Comparison of ENCODE assay signal across 11 mouse cellular contexts in the genomic region with DNA sequence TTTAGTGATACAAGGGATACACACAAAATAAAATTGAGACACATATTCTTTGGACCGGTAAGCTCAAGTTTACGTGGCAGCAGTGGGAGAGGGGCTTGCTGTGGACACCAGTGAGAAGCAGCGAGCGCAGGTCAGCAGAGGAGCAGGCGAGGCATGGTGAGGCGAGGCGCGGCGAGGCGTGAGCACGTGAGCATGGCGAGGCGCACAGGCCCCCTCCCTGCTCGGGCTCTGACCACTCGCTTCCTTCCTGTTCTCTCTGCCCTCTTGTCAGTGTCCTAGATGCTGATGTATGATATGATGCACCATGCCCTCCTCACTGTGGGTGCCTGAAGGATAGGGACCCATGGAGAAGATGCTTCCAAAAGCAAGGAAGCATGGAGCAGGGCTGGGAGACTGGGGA. TPM values are rescaled to one million over a fixed set of nuclear protein-coding genes. Genes with fewer than 3 reads are reported as not detected.
DNase-seq lines count a peak whose midpoint lies in the region; ATAC-seq and TF ChIP-seq lines count a peak whose summit lies in the region.
"Had no signal": no experiment of that assay in that cellular context is flagged by ENCODE, and none has a peak within 500 bp of the region (broad histone marks: within the 10 kb centered on the region; RNA-seq: fewer than 3 reads in every experiment).

No protein-coding gene starts in this region.

- intact Hi-C loops in gastrocnemius, postnatal 36 days (cut with DNase I): no loop called here

- no peak overlapping the region for H3K9ac ChIP-seq in forebrain, embryonic 11.5 days (ENCODE audit: low read length)
- H3K9ac ChIP-seq: hindbrain, embryonic 12.5 days; limb, embryonic 13.5 days had no signal

- peaks cover 9% of the 10 kb centered on the region for H3K4me1 ChIP-seq in thymus, adult 2 months (replicated peaks; ENCODE audit: control insufficient read depth, insufficient read depth, low read length)
- no peaks in the 10 kb centered on the region for H3K4me1 ChIP-seq in forebrain, embryonic 11.5 days (replicated peaks; ENCODE audit: control insufficient read depth, insufficient read depth, low read length)

- peak; percentile 9 for DNase-seq in gastrocnemius, postnatal 25 days
- DNase-seq in gastrocnemius, postnatal 36 days: no peak
- peak; percentile 25 for DNase-seq in thymus, adult 2 months
- DNase-seq in thymus, postnatal 14 days: no peak
- peak; percentile 15 for DNase-seq in kidney, postnatal 14 days
- DNase-seq in forebrain, embryonic 11.5 days (ENCODE audit: low spot score): no peak
- no peak for DNase-seq in thymus, postnatal 0 days (ENCODE audit: low spot score)

- TF ChIP-seq POLR2A in thymus, adult 2 months (IDR thresholded peaks at IDR 0.05; ENCODE audit: control insufficient read depth, extremely low read depth, insufficient read depth, low read length, poor library complexity): no peak

- no peak overlapping the region for H3K4me2 ChIP-seq in forebrain, embryonic 11.5 days (ENCODE audit: low read depth, low read length, severe bottlenecking)
- H3K4me2 ChIP-seq: hindbrain, embryonic 12.5 days; limb, embryonic 13.5 days had no signal

- H3K27ac ChIP-seq in thymus, adult 2 months (ENCODE audit: control insufficient read depth, insufficient read depth, low read length): no peak overlapping the region
- H3K27ac ChIP-seq in forebrain, embryonic 11.5 days (ENCODE audit: low read depth, low read length): no peak overlapping the region
- H3K27ac ChIP-seq: hindbrain, embryonic 12.5 days; limb, embryonic 13.5 days had no signal

- no peaks in the 10 kb centered on the region for H3K36me3 ChIP-seq in thymus, adult 2 months (ENCODE audit: control insufficient read depth, insufficient read depth, low read length)
- no peaks in the 10 kb centered on the region for H3K36me3 ChIP-seq in forebrain, embryonic 11.5 days (ENCODE audit: control insufficient read depth, insufficient read depth, low read length)

- no peak for TF ChIP-seq CTCF in thymus, adult 2 months (IDR thresholded peaks at IDR 0.05; ENCODE audit: borderline replicate concordance, control insufficient read depth, extremely low read depth, insufficient read depth, low read length, poor library complexity)

- WGBS in thymus, adult 2 months: 15% methylated on average over 15 of the region's 15 CpGs
- 98% methylated on average over 15 of the region's 15 CpGs for WGBS in forebrain, embryonic 11.5 days

- no peaks in the 10 kb centered on the region for H3K27me3 ChIP-seq in thymus, adult 2 months (ENCODE audit: control insufficient read depth, insufficient read depth, low read length)
- H3K27me3 ChIP-seq in forebrain, embryonic 11.5 days (ENCODE audit: control insufficient read depth, insufficient read depth, low read length): no peaks in the 10 kb centered on the region
- H3K27me3 ChIP-seq: CH12.LX; hindbrain, embryonic 12.5 days; limb, embryonic 13.5 days had no signal

- H3K9me3 ChIP-seq in forebrain, embryonic 11.5 days (ENCODE audit: control insufficient read depth, low read length): no peaks in the 10 kb centered on the region
- H3K9me3 ChIP-seq: hindbrain, embryonic 12.5 days; limb, embryonic 13.5 days had no signal

- peak overlapping the region; percentile 26 for H3K4me3 ChIP-seq in thymus, adult 2 months (ENCODE audit: control insufficient read depth, insufficient read depth, low read length)
- no peak overlapping the region for H3K4me3 ChIP-seq in forebrain, embryonic 11.5 days (ENCODE audit: low read depth, low read length)
- H3K4me3 ChIP-seq: hindbrain, embryonic 12.5 days; limb, embryonic 13.5 days had no signal

- no peak for ATAC-seq in forebrain, embryonic 11.5 days (replicated peaks; ENCODE audit: low FRiP score)
- no peak for ATAC-seq in activated CD4-positive, CD25-positive, alpha-beta regulatory T cell, adult 4 months

RNA-seq across cellular contexts. Expression of gene Igf2bp2, which starts 43.6 kb away (rescaled TPM):
- 1 to 10 TPM; 3.5 to 6.5 TPM for total RNA-seq in gastrocnemius, postnatal 25 days (2021)
- total RNA-seq in gastrocnemius, postnatal 36 days (2021): 1 to 10 TPM; 2.1 TPM
- 1.8 and 1.9 TPM in 2 replicates for polyA plus RNA-seq in thymus, adult 2 months (2012; rRNA removed)
- 155 and 169 TPM in 2 replicates for polyA plus RNA-seq in forebrain, embryonic 11.5 days (2014; fragmentation: Nextera tagmentation; extraction: Ambion mirVana)
- polyA plus RNA-seq in activated CD4-positive, CD25-positive, alpha-beta regulatory T cell, adult 4 months (2017; shearing (Covaris generic)): 1 to 10 TPM in 1 of 2 experiments, under 1 TPM in 1; 0.41 to 1.2 TPM
- 6.8 and 8.5 TPM in 2 replicates for polyA plus RNA-seq in thymus, postnatal 0 days (2015; fragmentation: Nextera tagmentation; extraction: Ambion mirVana)

Comparison
In these comparisons a context has a peak if more than half of its experiments do, and no peak if none do; other contexts are left out.
1. DNase-seq: peak in gastrocnemius, postnatal 25 days (single experiment), thymus, adult 2 months (single experiment) and kidney, postnatal 14 days (single experiment); none in gastrocnemius, postnatal 36 days (0 of 2), thymus, postnatal 14 days (single experiment), forebrain, embryonic 11.5 days (single experiment) and thymus, postnatal 0 days (single experiment).
2. RNA of gene Igf2bp2, which starts 43.6 kb away (polyA plus RNA-seq): 155 to 169 TPM in forebrain, embryonic 11.5 days; 6.8 to 8.5 TPM in thymus, postnatal 0 days, 1.8 to 1.9 TPM in thymus, adult 2 months and 0.41 to 1.2 TPM in activated CD4-positive, CD25-positive, alpha-beta regulatory T cell, adult 4 months; every median in the first group is over 10 times any median in the second.